8 mouse cellular contexts compared by ENCODE assay signal in genomic region chr1:52231939-52232765, GRCm38 (mm10). TPM values are rescaled to one million over a fixed set of nuclear protein-coding genes. Genes with fewer than 3 reads are reported as not detected.
DNase-seq lines count a peak whose midpoint lies in the region; ATAC-seq lines count a peak whose summit lies in the region.

No protein-coding gene starts in this region.

- H3K36me3 ChIP-seq in heart, embryonic 12.5 days, result no peaks in the 10 kb centered on the region
- H3K36me3 ChIP-seq in liver, embryonic 12.5 days, result no peaks in the 10 kb centered on the region
- no peaks in the 10 kb centered on the region for H3K36me3 ChIP-seq in splenic B cell, adult 2 months (ENCODE audit: control insufficient read depth, insufficient read depth, low read length, poor library complexity, severe bottlenecking)

- H3K27ac ChIP-seq in heart, embryonic 12.5 days (ENCODE audit: poor library complexity, severe bottlenecking), result peak overlapping the region; percentile 98
- H3K27ac ChIP-seq in liver, embryonic 12.5 days, result peak overlapping the region; percentile 96

- H3K4me1 ChIP-seq in heart, embryonic 12.5 days (replicated peaks), result peaks cover 7% of the 10 kb centered on the region
- H3K4me1 ChIP-seq in liver, embryonic 12.5 days, result peaks cover 26% of the 10 kb centered on the region

- H3K4me3 ChIP-seq in heart, embryonic 12.5 days, result peak overlapping the region; percentile 97
- H3K4me3 ChIP-seq in liver, embryonic 12.5 days, result peak overlapping the region; percentile 90

- no peaks in the 10 kb centered on the region for H3K9me3 ChIP-seq in heart, embryonic 12.5 days (replicated peaks)
- no peaks in the 10 kb centered on the region for H3K9me3 ChIP-seq in liver, embryonic 12.5 days (replicated peaks)

- peak; percentile 20; the same call in 1 of the 2 replicates for ATAC-seq in erythroblast, adult 5-6 weeks (replicated peaks; ENCODE audit: low FRiP score, poor library complexity, severe bottlenecking)
- ATAC-seq in heart, embryonic 12.5 days (ENCODE audit: insufficient number of reproducible peaks, low FRiP score), result peak; percentile 40
- ATAC-seq in liver, embryonic 12.5 days, result peak; percentile 16; the same call in 1 of the 2 replicates

- peak overlapping the region; percentile 98 for H3K9ac ChIP-seq in heart, embryonic 12.5 days
- H3K9ac ChIP-seq in liver, embryonic 12.5 days, result peak overlapping the region; percentile 92

- DNase-seq in CD4-positive helper T cell, adult 2 months (ENCODE audit: low read depth, low spot score), result peak; percentile 89
- peak; percentile 87 for DNase-seq in brain, adult 2 months (ENCODE audit: low read depth, low spot score)
- peak; percentile 74 for DNase-seq in kidney, postnatal 10 days
- peak; percentile 86 for DNase-seq in naive thymus-derived CD4-positive, alpha-beta T cell, adult 2 months (ENCODE audit: low read depth)
- peak; percentile 77 for DNase-seq in splenic B cell, adult 2 months (ENCODE audit: low read depth, low spot score)

- peak overlapping the region; percentile 84 for H3K4me2 ChIP-seq in heart, embryonic 12.5 days
- peak overlapping the region; percentile 79 for H3K4me2 ChIP-seq in liver, embryonic 12.5 days

- WGBS in heart, embryonic 12.5 days, result under 1% methylated on average over 60 of the region's 69 CpGs
- under 1% methylated on average over 59 of the region's 69 CpGs for WGBS in liver, embryonic 12.5 days (ENCODE audit: insufficient replicate concordance)

- H3K27me3 ChIP-seq in heart, embryonic 12.5 days (replicated peaks), result no peaks in the 10 kb centered on the region
- H3K27me3 ChIP-seq in liver, embryonic 12.5 days (replicated peaks), result no peaks in the 10 kb centered on the region
- H3K27me3 ChIP-seq in splenic B cell, adult 2 months (ENCODE audit: control insufficient read depth, insufficient read depth, low read length, poor library complexity, severe bottlenecking), result no peaks in the 10 kb centered on the region

RNA-seq across cellular contexts. Expression of gene Gls, which starts 0.9 kb away (rescaled TPM):
- 34.4 and 53.7 TPM in 2 replicates for total RNA-seq in erythroblast, adult 5-6 weeks (2015; ENCODE audit: low replicate concordance)
- total RNA-seq in erythroblast, adult 5-6 weeks (2017; ENCODE audit: low replicate concordance), result 75.8 and 96.0 TPM in 2 replicates
- polyA plus RNA-seq in heart, embryonic 12.5 days (2016; fragmentation: Nextera tagmentation; extraction: Ambion mirVana), result 40.8 and 44.5 TPM in 2 replicates
- 16.3 and 19.0 TPM in 2 replicates for polyA plus RNA-seq in liver, embryonic 12.5 days (2016; fragmentation: Nextera tagmentation; extraction: Ambion mirVana)

Comparison
In these comparisons a context has a peak if more than half of its experiments do, and no peak if none do; other contexts are left out.
1. Peak in every context shown above with its lines: DNase-seq, ATAC-seq, H3K4me3 ChIP-seq and H3K27ac ChIP-seq.